ENCODE assay signal across 19 mouse cellular contexts in the genomic region with DNA sequence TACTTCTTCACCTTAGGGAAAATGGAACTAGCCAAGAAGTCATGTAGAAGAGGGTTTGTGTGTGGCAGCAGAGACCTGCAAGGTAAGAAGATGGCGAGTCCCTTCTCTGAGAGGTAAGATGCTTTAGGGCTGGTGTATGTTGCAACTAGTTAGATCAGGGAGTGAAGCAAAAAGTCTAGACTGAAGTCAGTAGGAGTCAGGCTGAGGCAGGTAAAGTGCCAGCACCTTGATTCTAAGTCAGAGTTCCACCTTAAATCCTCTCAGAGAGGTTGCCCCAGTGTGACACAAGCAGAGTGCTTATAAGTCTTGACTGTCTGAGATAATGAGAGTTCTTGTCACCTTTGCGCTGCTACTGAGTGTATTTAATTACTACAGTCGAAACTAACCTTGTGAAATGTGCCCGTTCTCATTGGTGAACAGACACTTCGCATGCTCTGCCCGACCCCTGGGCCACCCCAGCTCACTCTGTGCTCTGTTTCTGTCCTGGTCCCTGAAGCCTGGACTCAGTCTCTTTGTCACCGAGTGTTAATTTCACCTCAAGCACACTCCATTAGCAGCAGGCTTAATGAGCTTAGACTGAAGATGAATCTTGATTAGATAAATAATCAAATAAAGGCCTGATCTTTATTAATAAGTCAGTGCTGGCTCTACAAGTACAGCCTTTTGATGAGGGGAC. TPM values are rescaled to one million over a fixed set of nuclear protein-coding genes. Genes with fewer than 3 reads are reported as not detected.
A peak's percentile ranks its signal among the peaks of the same experiment; 100 is the strongest.
DNase-seq lines count a peak whose midpoint lies in the region; ATAC-seq and TF ChIP-seq lines count a peak whose summit lies in the region.
"Had no signal": no experiment of that assay in that cellular context is flagged by ENCODE, and none has a peak within 500 bp of the region (broad histone marks: within the 10 kb centered on the region; RNA-seq: fewer than 3 reads in every experiment).

No protein-coding gene starts in this region.

- H3K4me1 ChIP-seq in hindbrain, embryonic 13.5 days (replicated peaks), result 0 out of 2 replicates have a peak, but pooled peaks cover 4% of the 10 kb centered on the region
- no peaks in the 10 kb centered on the region for H3K4me1 ChIP-seq in hindbrain, postnatal 0 days (ENCODE audit: insufficient read depth, low read length)
- no peaks in the 10 kb centered on the region for H3K4me1 ChIP-seq in midbrain, embryonic 13.5 days (replicated peaks)
- H3K4me1 ChIP-seq in midbrain, embryonic 10.5 days, result peaks cover under 1% of the 10 kb centered on the region; the same call in 1 of the 2 replicates
- H3K4me1 ChIP-seq in midbrain, embryonic 16.5 days (ENCODE audit: control insufficient read depth, insufficient read depth, low read length), result no peaks in the 10 kb centered on the region; the same call in 1 of the 2 replicates
- H3K4me1 ChIP-seq: embryonic facial prominence, embryonic 12.5 days; hindbrain, embryonic 12.5 days had no signal

- H3K9me3 ChIP-seq in hindbrain, embryonic 13.5 days, result no peaks in the 10 kb centered on the region
- H3K9me3 ChIP-seq in hindbrain, postnatal 0 days (ENCODE audit: low read length), result no peaks in the 10 kb centered on the region
- no peaks in the 10 kb centered on the region for H3K9me3 ChIP-seq in midbrain, embryonic 13.5 days
- no peaks in the 10 kb centered on the region for H3K9me3 ChIP-seq in midbrain, embryonic 10.5 days (replicated peaks)
- no peaks in the 10 kb centered on the region for H3K9me3 ChIP-seq in midbrain, embryonic 16.5 days (replicated peaks; ENCODE audit: control insufficient read depth, low read length, poor library complexity, severe bottlenecking)
- H3K9me3 ChIP-seq: embryonic facial prominence, embryonic 12.5 days; embryonic facial prominence, embryonic 15.5 days; hindbrain, embryonic 12.5 days had no signal

- no peak overlapping the region for H3K9ac ChIP-seq in hindbrain, embryonic 13.5 days
- H3K9ac ChIP-seq in hindbrain, postnatal 0 days (replicated peaks; ENCODE audit: low read length), result no peak overlapping the region
- no peak overlapping the region for H3K9ac ChIP-seq in midbrain, embryonic 13.5 days (replicated peaks)
- H3K9ac ChIP-seq in midbrain, embryonic 16.5 days (ENCODE audit: low read depth, low read length), result no peak overlapping the region
- H3K9ac ChIP-seq: embryonic facial prominence, embryonic 12.5 days; embryonic facial prominence, embryonic 15.5 days; hindbrain, embryonic 12.5 days had no signal

- 67% methylated on average over 7 of the region's 7 CpGs for WGBS in hindbrain, embryonic 13.5 days
- 65% methylated on average over 7 of the region's 7 CpGs for WGBS in hindbrain, postnatal 0 days
- 69% methylated on average over 7 of the region's 7 CpGs for WGBS in midbrain, embryonic 13.5 days
- WGBS in midbrain, embryonic 10.5 days, result 88% methylated on average over 7 of the region's 7 CpGs
- 69% methylated on average over 7 of the region's 7 CpGs for WGBS in midbrain, embryonic 16.5 days

- H3K27me3 ChIP-seq in hindbrain, embryonic 13.5 days, result no peaks in the 10 kb centered on the region
- no peaks in the 10 kb centered on the region for H3K27me3 ChIP-seq in hindbrain, postnatal 0 days (ENCODE audit: insufficient read depth, low read length)
- no peaks in the 10 kb centered on the region for H3K27me3 ChIP-seq in midbrain, embryonic 13.5 days
- H3K27me3 ChIP-seq in midbrain, embryonic 10.5 days (ENCODE audit: low read depth, poor library complexity, severe bottlenecking), result no peaks in the 10 kb centered on the region
- H3K27me3 ChIP-seq in midbrain, embryonic 16.5 days (ENCODE audit: control insufficient read depth, insufficient read depth, low read depth, low read length), result no peaks in the 10 kb centered on the region
- H3K27me3 ChIP-seq: embryonic facial prominence, embryonic 12.5 days; embryonic facial prominence, embryonic 15.5 days; hindbrain, embryonic 12.5 days had no signal

- 0 out of 2 replicates have a peak overlapping the region, but pooled peaks have one; percentile 24 for H3K27ac ChIP-seq in hindbrain, embryonic 13.5 days
- H3K27ac ChIP-seq in hindbrain, postnatal 0 days, result no peak overlapping the region
- no peak overlapping the region for H3K27ac ChIP-seq in midbrain, embryonic 13.5 days
- no peak overlapping the region for H3K27ac ChIP-seq in midbrain, embryonic 10.5 days (replicated peaks)
- H3K27ac ChIP-seq in midbrain, embryonic 16.5 days (ENCODE audit: low read length), result no peak overlapping the region
- H3K27ac ChIP-seq: embryonic facial prominence, embryonic 12.5 days; embryonic facial prominence, embryonic 15.5 days; hindbrain, embryonic 12.5 days had no signal

- no peak for ATAC-seq in hindbrain, embryonic 13.5 days (ENCODE audit: low FRiP score)
- no peak for ATAC-seq in hindbrain, postnatal 0 days
- peak; percentile 63; the same call in 1 of the 2 replicates for ATAC-seq in midbrain, embryonic 13.5 days
- peak; percentile 71 for ATAC-seq in midbrain, embryonic 16.5 days
- ATAC-seq: activated CD4-positive, CD25-positive, alpha-beta regulatory T cell, adult 4 months; CD4-positive, CD25-positive, alpha-beta regulatory T cell, adult 4 months; hindbrain, embryonic 16.5 days; inflammation-experienced regulatory T-cells, adult 6 months had no signal

- no peak for TF ChIP-seq CTCF in hindbrain, postnatal 0 days (IDR thresholded peaks at IDR 0.05; ENCODE audit: low read depth)

- H3K4me2 ChIP-seq in hindbrain, embryonic 13.5 days, result no peak overlapping the region
- H3K4me2 ChIP-seq in hindbrain, postnatal 0 days (ENCODE audit: low read depth, low read length), result no peak overlapping the region
- no peak overlapping the region for H3K4me2 ChIP-seq in midbrain, embryonic 13.5 days (replicated peaks)
- H3K4me2 ChIP-seq in midbrain, embryonic 16.5 days (ENCODE audit: low read length), result no peak overlapping the region
- H3K4me2 ChIP-seq: embryonic facial prominence, embryonic 12.5 days; embryonic facial prominence, embryonic 15.5 days; heart, embryonic 11.5 days; hindbrain, embryonic 12.5 days had no signal

- no peak overlapping the region for H3K4me3 ChIP-seq in hindbrain, embryonic 13.5 days
- no peak overlapping the region for H3K4me3 ChIP-seq in hindbrain, postnatal 0 days (ENCODE audit: low read length)
- no peak overlapping the region for H3K4me3 ChIP-seq in midbrain, embryonic 13.5 days (replicated peaks)
- H3K4me3 ChIP-seq in midbrain, embryonic 10.5 days, result no peak overlapping the region
- H3K4me3 ChIP-seq in midbrain, embryonic 16.5 days (ENCODE audit: low read depth, low read length), result no peak overlapping the region
- H3K4me3 ChIP-seq: embryonic facial prominence, embryonic 12.5 days; embryonic facial prominence, embryonic 15.5 days; hindbrain, embryonic 12.5 days had no signal

- no peaks in the 10 kb centered on the region for H3K36me3 ChIP-seq in hindbrain, embryonic 13.5 days
- H3K36me3 ChIP-seq in hindbrain, postnatal 0 days (ENCODE audit: insufficient read depth, low read length), result no peaks in the 10 kb centered on the region
- no peaks in the 10 kb centered on the region for H3K36me3 ChIP-seq in midbrain, embryonic 13.5 days
- H3K36me3 ChIP-seq in midbrain, embryonic 10.5 days, result no peaks in the 10 kb centered on the region
- H3K36me3 ChIP-seq in midbrain, embryonic 16.5 days (ENCODE audit: control insufficient read depth, insufficient read depth, low read length), result no peaks in the 10 kb centered on the region
- H3K36me3 ChIP-seq: embryonic facial prominence, embryonic 12.5 days; embryonic facial prominence, embryonic 15.5 days; hindbrain, embryonic 12.5 days had no signal

- no peak for DNase-seq in hindbrain, postnatal 0 days (ENCODE audit: low spot score)
- DNase-seq in midbrain, embryonic 10.5 days (ENCODE audit: low spot score), result no peak
- peak; percentile 74 for DNase-seq in gonadal fat pad, adult 2 months (ENCODE audit: low read depth)
- DNase-seq in layer of hippocampus, adult 18-20 months (ENCODE audit: low spot score in 2 of 2), result no peak
- DNase-seq in cerebellum, postnatal 25 days, result no peak
- DNase-seq: adrenal gland, adult 8-10 months; gastrocnemius, postnatal 10 days; gastrocnemius, postnatal 36 days had no signal

RNA-seq across cellular contexts. Expression of gene Kbtbd12, which starts 49.0 kb away (rescaled TPM):
- polyA plus RNA-seq in hindbrain, embryonic 13.5 days (2015; fragmentation: Nextera tagmentation; extraction: Ambion mirVana), result 0.14 and 0.26 TPM in 2 replicates
- total RNA-seq in hindbrain, postnatal 0 days (2014; rRNA removed), result 0.68 TPM in 1 of 2 replicates, not detected in the other
- polyA plus RNA-seq in hindbrain, postnatal 0 days (2015; fragmentation: Nextera tagmentation; extraction: Ambion mirVana), result 0.34 and 0.45 TPM in 2 replicates
- polyA plus RNA-seq in midbrain, embryonic 13.5 days (2015; fragmentation: Nextera tagmentation; extraction: Ambion mirVana), result not detected in 2 replicates
- 0.61 TPM in 1 of 2 replicates, not detected in the other for polyA plus RNA-seq in midbrain, embryonic 10.5 days (2016; fragmentation: Nextera tagmentation; extraction: Ambion mirVana)
- 0.60 and 1.0 TPM in 2 replicates for polyA plus RNA-seq in gonadal fat pad, adult 2 months (2012; rRNA removed)
- 0.12 and 1.1 TPM in 2 replicates for polyA plus RNA-seq in midbrain, embryonic 16.5 days (2015; fragmentation: Nextera tagmentation; extraction: Ambion mirVana)
- total RNA-seq in layer of hippocampus, adult 18-20 months (2021), result under 1 TPM; 0.20 to 0.74 TPM
- polyA plus RNA-seq: activated CD4-positive, CD25-positive, alpha-beta regulatory T cell, adult 4 months; CD4-positive, CD25-positive, alpha-beta regulatory T cell, adult 4 months; embryonic facial prominence, embryonic 12.5 days; hindbrain, embryonic 12.5 days; inflammation-experienced regulatory T-cells, adult 6 months had no signal

Comparison
In these comparisons a context has a peak if more than half of its experiments do, and no peak if none do; other contexts are left out.
1. ATAC-seq: peak in midbrain, embryonic 13.5 days (single experiment) and midbrain, embryonic 16.5 days (single experiment); none in hindbrain, embryonic 13.5 days (single experiment) and hindbrain, postnatal 0 days (single experiment).